ENCODE assay signal across 8 mouse cellular contexts in the genomic region with DNA sequence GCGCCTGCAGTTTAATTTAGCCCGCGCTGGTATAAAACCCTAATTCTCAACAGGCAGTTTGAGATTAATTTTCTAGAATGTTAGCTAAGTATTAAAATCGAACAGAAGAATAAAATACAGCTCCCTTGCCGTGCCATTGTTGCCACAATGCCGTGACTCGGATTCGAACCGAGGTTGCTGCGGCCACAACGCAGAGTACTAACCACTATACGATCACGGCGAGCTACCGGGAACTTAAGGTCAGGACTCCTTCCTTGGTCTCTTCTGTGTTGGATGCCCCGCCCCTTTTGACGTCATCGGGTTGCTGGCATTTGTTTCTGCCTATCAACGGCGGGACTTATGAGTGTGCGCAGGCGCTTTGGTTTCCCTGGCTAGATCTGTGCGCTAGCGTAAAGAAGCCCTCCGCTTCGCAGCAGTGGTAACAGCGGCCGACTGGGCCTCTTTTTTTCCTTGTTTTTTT. TPM values are rescaled to one million over a fixed set of nuclear protein-coding genes. Genes with fewer than 3 reads are reported as not detected.
A peak's percentile ranks its signal among the peaks of the same experiment; 100 is the strongest.
DNase-seq lines count a peak whose midpoint lies in the region; TF ChIP-seq lines count a peak whose summit lies in the region.

No protein-coding gene starts in this region.

- H3K4me1 ChIP-seq in megakaryocyte, embryonic 14.5 days: peaks cover 33% of the 10 kb centered on the region

- H3K36me3 ChIP-seq in megakaryocyte, embryonic 14.5 days (replicated peaks; ENCODE audit: low read length): no peaks in the 10 kb centered on the region

- intact Hi-C loops in gastrocnemius, adult 2 months (cut with DNase I): loop anchor here (5.0 to 10.0 kb wide), 2 partner anchors 258 to 365 kb away; partner anchors contain the start of gene AA467197

- H3K4me3 ChIP-seq in gastrocnemius, adult 2 months: peak overlapping the region; percentile 86
- peak overlapping the region; percentile 92 for H3K4me3 ChIP-seq in megakaryocyte, embryonic 14.5 days (replicated peaks)

- H3K27me3 ChIP-seq in megakaryocyte, embryonic 14.5 days (replicated peaks): peaks cover 3% of the 10 kb centered on the region

- H3K9me3 ChIP-seq in megakaryocyte, embryonic 14.5 days: no peaks in the 10 kb centered on the region

- DNase-seq in WW6 (ENCODE audit: low read depth, low spot score): peak; percentile 76
- DNase-seq in cerebellum, postnatal 4 days (ENCODE audit: low spot score in 2 of 2): peak; percentile 94 to 98
- DNase-seq in gastrocnemius, adult 2 months: peak; percentile 94
- DNase-seq in hindlimb bud, embryonic 11.5 days (ENCODE audit: extremely low spot score, low read depth, low spot score): peak; percentile 86
- DNase-seq in left cerebral cortex, adult 8-10 months (ENCODE audit: low spot score in 2 of 2): peak; percentile 96 to 100
- peak; percentile 97 to 98 for DNase-seq in right cerebral cortex, postnatal 10 days (ENCODE audit: low spot score in 2 of 2)
- peak; percentile 98 for DNase-seq in urinary bladder, postnatal 25 days (ENCODE audit: low spot score)

- no peak for TF ChIP-seq CTCF in gastrocnemius, adult 2 months (IDR thresholded peaks at IDR 0.05)

- H3K27ac ChIP-seq in gastrocnemius, adult 2 months: peak overlapping the region; percentile 98

RNA-seq across cellular contexts. Expression of gene Shf, which starts 8.3 kb away (rescaled TPM):
- 1 to 10 TPM; 2.1 to 2.9 TPM for total RNA-seq in gastrocnemius, adult 2 months (2021)
- 10 to 100 TPM; 60.1 to 71.6 (median 71.0) TPM for total RNA-seq in left cerebral cortex, adult 8-10 months (2022)
- polyA plus RNA-seq in megakaryocyte, embryonic 14.5 days (2012; ENCODE audit: insufficient read depth, low replicate concordance): 16.9 and 40.0 TPM in 2 replicates

RNA-seq across cellular contexts. Expression of gene Slc28a2, which starts 49.0 kb away (rescaled TPM):
- total RNA-seq in gastrocnemius, adult 2 months (2021): 1 to 10 TPM; 5.6 to 9.9 TPM
- under 1 TPM in 3 of 4 experiments, not detected in 1; 0.25 to 0.54 (median 0.30) TPM for total RNA-seq in left cerebral cortex, adult 8-10 months (2022)
- 0.03 TPM in 1 of 2 replicates, not detected in the other for polyA plus RNA-seq in megakaryocyte, embryonic 14.5 days (2012; ENCODE audit: insufficient read depth, low replicate concordance)

Comparison
In these comparisons a context has a peak if more than half of its experiments do, and no peak if none do; other contexts are left out.
1. Peak in every context shown above with its lines: DNase-seq, H3K4me3 ChIP-seq and H3K27ac ChIP-seq.
2. RNA of gene Shf, which starts 8.3 kb away (total RNA-seq): 60.1 to 71.6 TPM in left cerebral cortex, adult 8-10 months; 2.1 to 2.9 TPM in gastrocnemius, adult 2 months; every median in the first group is over 10 times any median in the second.
3. RNA of gene Slc28a2, which starts 49.0 kb away (total RNA-seq): 5.6 to 9.9 TPM in gastrocnemius, adult 2 months; 0.25 to 0.54 TPM in left cerebral cortex, adult 8-10 months; every median in the first group is over 4 times any median in the second.